In genomic region chrX:93832337-93832884, GRCm38 (mm10) we compare ENCODE assay signal across 8 mouse cellular contexts. TPM values are rescaled to one million over a fixed set of nuclear protein-coding genes. Genes with fewer than 3 reads are reported as not detected.
DNase-seq lines count a peak whose midpoint lies in the region; ATAC-seq lines count a peak whose summit lies in the region.

No protein-coding gene starts in this region.

- H3K4me2 ChIP-seq in forebrain, embryonic 16.5 days (ENCODE audit: low read length), result peak overlapping the region; percentile 53
- H3K4me2 ChIP-seq in liver, embryonic 15.5 days, result peak overlapping the region; percentile 73

- ATAC-seq in frontal cortex, adult (ENCODE audit: low TSS enrichment), result 0 out of 2 replicates have a peak, but pooled peaks have one; percentile 7
- ATAC-seq in forebrain, embryonic 16.5 days, result no peak; the same call in 1 of the 2 replicates
- no peak for ATAC-seq in liver, embryonic 15.5 days (ENCODE audit: insufficient read depth)

- no peaks in the 10 kb centered on the region for H3K9me3 ChIP-seq in forebrain, embryonic 16.5 days (ENCODE audit: control insufficient read depth, low read length)
- H3K9me3 ChIP-seq in liver, embryonic 15.5 days (replicated peaks), result no peaks in the 10 kb centered on the region

- peaks cover 4% of the 10 kb centered on the region for H3K4me1 ChIP-seq in forebrain, embryonic 16.5 days (replicated peaks; ENCODE audit: control insufficient read depth, insufficient read depth, low read length)
- H3K4me1 ChIP-seq in liver, embryonic 15.5 days (replicated peaks), result peaks cover 16% of the 10 kb centered on the region; the same call in 1 of the 2 replicates

- DNase-seq in frontal cortex, adult 2 months (ENCODE audit: extremely low spot score in 1 of 2, low spot score in 1 of 2), result no peak
- DNase-seq in A20 (ENCODE audit: low read depth, low spot score), result peak; percentile 4
- no peak for DNase-seq in adrenal gland, postnatal 10 days
- no peak for DNase-seq in left cerebral cortex, postnatal 36 days (ENCODE audit: low spot score in 2 of 2)
- DNase-seq in layer of hippocampus, adult 9-10 months (ENCODE audit: low spot score), result no peak

- no peaks in the 10 kb centered on the region for H3K36me3 ChIP-seq in forebrain, embryonic 16.5 days (ENCODE audit: control insufficient read depth, insufficient read depth)
- no peaks in the 10 kb centered on the region for H3K36me3 ChIP-seq in liver, embryonic 15.5 days (replicated peaks)

- H3K27me3 ChIP-seq in forebrain, embryonic 16.5 days (replicated peaks; ENCODE audit: control insufficient read depth, insufficient read depth, low read length), result no peaks in the 10 kb centered on the region
- no peaks in the 10 kb centered on the region for H3K27me3 ChIP-seq in liver, embryonic 15.5 days

- H3K27ac ChIP-seq in forebrain, embryonic 16.5 days (ENCODE audit: low read length), result peak overlapping the region; percentile 28
- H3K27ac ChIP-seq in liver, embryonic 15.5 days (replicated peaks), result 0 out of 2 replicates have a peak overlapping the region, but pooled peaks have one; percentile 77

- WGBS in forebrain, embryonic 16.5 days, result 34% methylated on average over 14 of the region's 14 CpGs
- 32% methylated on average over 14 of the region's 14 CpGs for WGBS in liver, embryonic 15.5 days (ENCODE audit: insufficient replicate concordance)

- H3K4me3 ChIP-seq in forebrain, embryonic 16.5 days (replicated peaks; ENCODE audit: low read length), result peak overlapping the region; percentile 63
- peak overlapping the region; percentile 73 for H3K4me3 ChIP-seq in liver, embryonic 15.5 days (replicated peaks)

- H3K9ac ChIP-seq in forebrain, embryonic 16.5 days (replicated peaks; ENCODE audit: low read depth, low read length), result peak overlapping the region; percentile 69
- peak overlapping the region; percentile 55 for H3K9ac ChIP-seq in liver, embryonic 15.5 days

- intact Hi-C loops in left cerebral cortex, postnatal 36 days (cut with DNase I), result loop anchor here (1.0 kb wide), 1 partner anchor 57 kb away; no protein-coding TSS in a partner anchor

RNA-seq across cellular contexts. Expression of gene Pdk3, which starts 0.4 kb away (rescaled TPM):
- polyA plus RNA-seq in frontal cortex, adult 2 months (2012; rRNA removed), result 24.1 and 25.1 TPM in 2 replicates
- polyA plus RNA-seq in forebrain, embryonic 16.5 days (2015; fragmentation: Nextera tagmentation; extraction: Ambion mirVana), result 28.7 and 34.2 TPM in 2 replicates
- polyA plus RNA-seq in liver, embryonic 15.5 days (2015; fragmentation: Nextera tagmentation; extraction: Ambion mirVana), result 29.6 and 32.1 TPM in 2 replicates
- 10 to 100 TPM; 11.7 to 13.2 TPM for total RNA-seq in adrenal gland, postnatal 10 days (2021)
- 10 to 100 TPM; 36.1 to 40.2 TPM for total RNA-seq in left cerebral cortex, postnatal 36 days (2021)
